Mouse (Mus musculus) hindbrain, embryonic 13.5 days (tissue): ENCODE data around the gene Ostc. TPM values are rescaled to one million over a fixed set of nuclear protein-coding genes. Genes with fewer than 3 reads are reported as not detected.

Source experiments
- ATAC-seq: fragments of 200-750 bp; cut with Nextera tagmentation; 2 replicates; pipeline ENCODE4 v1.8.0; 2017; ENCODE audit warnings: moderate TSS enrichment; ENCODE audit not compliant: low FRiP score
- H3K27ac ChIP-seq: fragments of 300-500 bp; sonication (generic); 2 replicates; pipeline ENCODE4 v1.5.1; 2015; ENCODE audit warnings: inconsistent platforms, mild to moderate bottlenecking, moderate library complexity
- H3K27me3 ChIP-seq: fragments of 300-500 bp; sonication (generic); 2 replicates; pipeline ENCODE4 v1.6.1; 2015; ENCODE audit warnings: mild to moderate bottlenecking, inconsistent platforms
- H3K36me3 ChIP-seq: fragments of 300-500 bp; sonication (generic); 2 replicates; pipeline ENCODE4 v1.6.1; 2015; ENCODE audit warnings: mild to moderate bottlenecking, inconsistent platforms
- H3K4me1 ChIP-seq: fragments of 300-500 bp; sonication (generic); replicated peaks from 2 replicates; pipeline ENCODE4 v1.6.1; 2015; ENCODE audit warnings: inconsistent platforms
- H3K4me2 ChIP-seq: fragments of 300-500 bp; sonication (generic); 2 replicates; pipeline ENCODE4 v1.6.1; 2015; ENCODE audit warnings: inconsistent platforms, mild to moderate bottlenecking, moderate library complexity
- H3K4me3 ChIP-seq: fragments of 300-500 bp; sonication (generic); 2 replicates; pipeline ENCODE4 v1.5.1; 2015; ENCODE audit warnings: mild to moderate bottlenecking, inconsistent platforms
- H3K9ac ChIP-seq: fragments of 300-500 bp; sonication (generic); 2 replicates; pipeline ENCODE4 v1.6.1; 2015; ENCODE audit warnings: mild to moderate bottlenecking, inconsistent platforms
- H3K9me3 ChIP-seq: fragments of 300-500 bp; sonication (generic); 2 replicates; pipeline ENCODE4 v1.6.1; 2016; ENCODE audit warnings: inconsistent platforms
- WGBS: fragments of 180-500 bp; shearing (Covaris S2); methylation state at CpG from one replicate; pipeline ENCODE4 v1.1.7; 2015; 5-methylcytosine and 5-hydroxymethylcytosine counted together
- polyA plus RNA-seq: library from polyadenylated mRNA; unstranded; fragments of >200 nt; fragmentation: Nextera tagmentation; extraction: Ambion mirVana; gene quantifications from 2 replicates; pipeline ENCODE4 v1.2.1, GENCODE M21; 2015

The Ostc gene
- polyA plus RNA-seq, 1 experiment from 2014 or later, result 242 TPM

DNA sequence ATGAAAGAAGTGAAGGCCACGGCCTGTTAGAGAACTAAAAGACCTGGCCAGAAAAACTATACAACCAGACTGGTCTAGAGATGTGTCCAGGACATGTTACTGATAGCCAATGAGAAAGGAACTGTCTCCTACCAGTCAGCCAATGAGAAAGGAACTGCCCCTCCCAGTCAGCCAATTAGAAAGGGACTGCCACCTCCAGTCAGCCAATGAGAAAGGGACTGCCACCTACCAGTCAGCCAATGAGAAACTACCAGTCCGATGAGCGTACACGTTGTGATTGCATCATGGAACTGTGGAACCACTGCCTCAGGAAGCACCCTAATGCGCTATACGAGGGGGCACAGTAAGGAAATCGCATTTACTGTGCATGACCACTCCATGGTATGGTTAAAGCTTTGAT is 14.5 kb downstream of the Ostc start:
- H3K9me3 ChIP-seq, result no peaks in the 10 kb centered on the region
- no peak overlapping the region for H3K9ac ChIP-seq
- H3K4me2 ChIP-seq, result no peak overlapping the region
- no peak overlapping the region for H3K27ac ChIP-seq
- H3K4me1 ChIP-seq, result peaks cover 9% of the 10 kb centered on the region
- ATAC-seq, result no peak
- WGBS, result 92% methylated on average over 7 of the region's 7 CpGs
- peaks cover 36% of the 10 kb centered on the region for H3K36me3 ChIP-seq
- H3K4me3 ChIP-seq, result no peak overlapping the region
- H3K27me3 ChIP-seq, result no peaks in the 10 kb centered on the region

DNA sequence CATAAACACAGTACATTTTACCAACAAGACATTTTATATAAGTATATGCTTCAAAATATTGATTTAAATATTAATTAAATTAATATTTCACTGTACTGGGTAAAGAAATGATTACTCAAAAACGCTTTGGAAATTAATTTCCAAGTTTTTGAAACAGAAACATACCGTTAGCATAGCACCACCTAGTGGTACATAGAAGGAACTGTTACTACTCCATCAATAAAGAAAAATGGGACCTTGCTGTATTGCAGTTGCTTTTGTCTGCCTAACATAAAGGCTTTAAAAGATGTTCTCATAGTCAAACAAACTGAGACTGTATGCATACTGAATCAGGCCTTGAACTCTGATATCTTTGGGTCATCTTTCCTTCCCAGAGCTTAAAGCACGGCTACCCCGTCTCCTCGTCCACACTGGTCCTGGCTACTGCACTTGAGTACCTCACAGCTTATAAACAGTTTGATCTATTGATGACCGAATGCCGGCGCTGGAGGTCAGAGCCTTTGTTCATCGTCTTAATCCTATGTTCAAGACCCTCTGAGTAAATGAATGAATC is 15.1 kb downstream of the Ostc start:
- Histone ChIP-seq H3K9me3 (no peaks in the 10 kb centered on the region), H3K4me3 (no peak overlapping the region), H3K27ac (no peak overlapping the region), H3K4me2 (no peak overlapping the region), H3K27me3 (no peaks in the 10 kb centered on the region), H3K4me1 (peaks cover 12% of the 10 kb centered on the region), H3K36me3 (peaks cover 30% of the 10 kb centered on the region), H3K9ac (no peak overlapping the region)
- no peak for ATAC-seq
- 70% methylated on average over 9 of the region's 9 CpGs for WGBS

DNA sequence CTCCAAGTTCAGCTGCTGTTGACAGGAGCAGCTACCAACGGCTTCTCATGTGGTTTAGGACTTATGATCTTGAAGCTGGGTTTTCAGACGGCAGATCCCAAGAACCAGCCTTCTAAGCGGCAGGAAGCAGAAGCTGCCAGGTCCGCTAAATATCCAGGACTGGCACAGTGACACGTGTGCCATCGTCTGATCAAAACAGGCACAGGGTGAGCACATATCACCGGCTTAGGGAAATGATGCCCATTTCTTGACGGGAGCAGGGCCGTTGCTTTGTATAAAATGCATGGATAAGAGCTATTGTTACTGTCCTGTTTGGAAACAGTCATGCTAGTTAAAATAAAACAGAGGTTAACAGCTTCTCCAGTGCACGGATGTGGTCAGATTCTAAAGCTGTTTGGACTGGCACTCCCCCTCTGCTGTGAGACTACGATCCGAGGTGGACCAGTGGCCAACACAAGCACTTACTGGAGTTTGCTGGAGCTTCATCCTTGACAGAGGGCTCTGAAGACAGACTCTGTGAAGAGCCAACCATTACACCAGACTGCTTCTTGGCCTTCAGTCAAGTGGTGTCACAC is 17.6 kb downstream of the Ostc start:
- Histone ChIP-seq H3K27ac (no peak overlapping the region), H3K4me2 (peak overlapping the region; percentile 53), H3K27me3 (no peaks in the 10 kb centered on the region), H3K4me3 (peak overlapping the region; percentile 28), H3K9me3 (no peaks in the 10 kb centered on the region), H3K9ac (peak overlapping the region; percentile 56), H3K36me3 (peaks cover 18% of the 10 kb centered on the region), H3K4me1 (peaks cover 12% of the 10 kb centered on the region)
- ATAC-seq, result no peak
- WGBS, result 37% methylated on average over 12 of the region's 12 CpGs

DNA sequence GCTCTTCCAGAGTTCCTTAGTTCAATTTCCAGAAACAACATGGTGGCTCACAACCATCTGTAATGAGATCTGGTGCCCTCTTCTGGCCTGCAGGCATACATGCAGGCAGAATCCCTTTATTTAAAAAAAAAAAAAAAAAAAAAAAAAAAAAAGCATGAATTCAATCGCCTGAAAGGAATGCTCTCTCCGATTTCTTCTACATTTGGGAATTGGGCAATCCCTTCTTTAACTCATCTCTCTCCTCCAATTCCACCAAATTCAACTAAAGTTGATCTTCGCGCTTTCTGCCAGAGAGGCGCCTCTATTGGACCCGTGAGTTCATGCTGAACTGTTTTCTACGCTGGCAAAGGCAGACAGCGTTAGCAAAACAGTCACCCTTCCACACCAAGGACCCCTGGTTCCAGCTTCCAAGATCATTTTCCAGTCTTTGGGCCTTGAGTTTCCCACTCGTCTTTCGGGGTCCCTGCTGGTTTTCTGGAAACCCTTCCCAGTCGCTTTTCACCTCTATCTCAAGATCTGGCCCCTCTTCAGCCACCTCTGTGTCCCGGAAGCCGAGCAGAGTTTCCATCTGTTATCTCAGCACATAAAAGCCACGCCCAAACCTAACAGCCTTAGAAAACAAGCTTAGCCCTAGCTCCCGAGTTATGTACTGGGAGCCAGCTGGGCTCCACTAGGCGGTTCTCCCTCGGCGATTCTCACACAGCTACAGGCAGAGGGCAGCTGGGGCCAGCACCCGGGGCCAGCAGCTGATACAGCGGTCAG is 18.2 kb downstream of the Ostc start:
- H3K4me3 ChIP-seq, result peak overlapping the region; percentile 28
- peak overlapping the region; percentile 53 for H3K4me2 ChIP-seq
- no peaks in the 10 kb centered on the region for H3K27me3 ChIP-seq
- WGBS, result 15% methylated on average over 20 of the region's 20 CpGs
- peaks cover 12% of the 10 kb centered on the region for H3K4me1 ChIP-seq
- H3K9me3 ChIP-seq, result no peaks in the 10 kb centered on the region
- peak overlapping the region; percentile 56 for H3K9ac ChIP-seq
- ATAC-seq, result peak; percentile 53; the same call in 1 of the 2 replicates
- H3K27ac ChIP-seq, result no peak overlapping the region
- H3K36me3 ChIP-seq, result peaks cover 13% of the 10 kb centered on the region

DNA sequence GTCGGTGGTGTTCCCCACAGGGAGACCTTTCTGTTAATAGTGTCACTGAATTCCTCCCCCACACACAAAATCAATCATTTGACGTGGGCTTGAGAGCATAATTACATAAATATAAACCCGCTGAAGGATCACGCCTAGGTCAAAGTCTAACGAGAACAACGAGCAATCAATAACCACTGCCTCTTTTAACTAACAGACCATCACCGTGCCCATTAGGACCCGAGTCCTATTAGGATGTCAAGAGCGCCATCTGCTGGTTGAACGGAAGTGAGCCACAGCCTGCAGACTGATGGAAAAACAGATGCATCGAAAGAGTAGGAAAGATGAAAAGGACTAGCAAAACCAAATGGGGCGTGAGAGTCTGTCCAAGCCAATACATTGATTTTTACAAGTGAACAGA is 19.6 kb downstream of the Ostc start:
- Histone ChIP-seq H3K27ac (no peak overlapping the region), H3K27me3 (no peaks in the 10 kb centered on the region), H3K4me3 (no peak overlapping the region), H3K9me3 (no peaks in the 10 kb centered on the region), H3K4me2 (peak overlapping the region; percentile 31), H3K4me1 (peaks cover 12% of the 10 kb centered on the region), H3K36me3 (peaks cover 2% of the 10 kb centered on the region), H3K9ac (no peak overlapping the region)
- ATAC-seq, result peak; percentile 76
- WGBS, result 20% methylated on average over 12 of the region's 12 CpGs

DNA sequence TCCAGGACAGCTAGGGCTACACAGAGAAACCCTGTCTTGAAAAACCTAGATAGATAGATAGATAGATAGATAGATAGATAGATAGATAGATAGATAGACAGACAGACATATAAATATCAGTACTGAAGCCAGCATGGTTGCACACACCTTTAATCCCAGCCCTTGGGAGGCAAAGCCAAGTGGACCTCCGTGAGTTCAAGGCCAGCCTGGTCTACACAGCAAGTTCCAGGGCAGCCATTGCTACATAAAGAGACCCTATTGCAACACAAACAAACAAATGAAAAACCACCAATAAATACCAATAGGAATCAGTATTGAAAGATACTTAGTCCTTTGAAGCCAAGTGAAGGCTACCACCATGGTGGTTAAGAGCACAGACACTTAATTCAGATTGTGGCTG is 22.2 kb downstream of the Ostc start:
- Histone ChIP-seq H3K27me3 (no peaks in the 10 kb centered on the region), H3K27ac (no peak overlapping the region), H3K9ac (no peak overlapping the region), H3K9me3 (no peaks in the 10 kb centered on the region), H3K4me2 (no peak overlapping the region), H3K4me3 (no peak overlapping the region), H3K4me1 (peaks cover 12% of the 10 kb centered on the region), H3K36me3 (no peaks in the 10 kb centered on the region)
- no peak for ATAC-seq
- WGBS, result 89% methylated on average over 1 of the region's 1 CpGs

DNA sequence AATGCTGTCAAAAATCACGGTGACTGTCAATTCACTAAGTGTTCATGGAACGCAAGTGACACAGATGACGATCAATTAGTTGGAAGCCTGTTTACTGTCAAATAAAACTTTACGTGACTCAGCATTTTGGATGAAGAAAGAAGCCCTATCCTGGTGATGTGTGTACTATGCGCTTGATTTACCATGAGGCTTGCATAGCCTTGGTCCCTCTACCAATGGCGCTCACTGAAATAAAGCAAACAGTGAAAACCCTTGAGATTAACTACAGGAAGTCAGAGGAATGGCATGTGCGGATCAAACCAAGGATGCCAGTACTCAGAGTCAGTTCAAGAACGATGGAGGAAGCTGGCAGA is 24.3 kb downstream of the Ostc start:
- Histone ChIP-seq H3K9me3 (no peaks in the 10 kb centered on the region), H3K4me1 (0 out of 2 replicates have a peak, but pooled peaks cover 3% of the 10 kb centered on the region), H3K27me3 (no peaks in the 10 kb centered on the region), H3K36me3 (no peaks in the 10 kb centered on the region), H3K4me2 (no peak overlapping the region), H3K27ac (no peak overlapping the region), H3K4me3 (no peak overlapping the region), H3K9ac (no peak overlapping the region)
- ATAC-seq, result no peak
- 91% methylated on average over 8 of the region's 8 CpGs for WGBS

DNA sequence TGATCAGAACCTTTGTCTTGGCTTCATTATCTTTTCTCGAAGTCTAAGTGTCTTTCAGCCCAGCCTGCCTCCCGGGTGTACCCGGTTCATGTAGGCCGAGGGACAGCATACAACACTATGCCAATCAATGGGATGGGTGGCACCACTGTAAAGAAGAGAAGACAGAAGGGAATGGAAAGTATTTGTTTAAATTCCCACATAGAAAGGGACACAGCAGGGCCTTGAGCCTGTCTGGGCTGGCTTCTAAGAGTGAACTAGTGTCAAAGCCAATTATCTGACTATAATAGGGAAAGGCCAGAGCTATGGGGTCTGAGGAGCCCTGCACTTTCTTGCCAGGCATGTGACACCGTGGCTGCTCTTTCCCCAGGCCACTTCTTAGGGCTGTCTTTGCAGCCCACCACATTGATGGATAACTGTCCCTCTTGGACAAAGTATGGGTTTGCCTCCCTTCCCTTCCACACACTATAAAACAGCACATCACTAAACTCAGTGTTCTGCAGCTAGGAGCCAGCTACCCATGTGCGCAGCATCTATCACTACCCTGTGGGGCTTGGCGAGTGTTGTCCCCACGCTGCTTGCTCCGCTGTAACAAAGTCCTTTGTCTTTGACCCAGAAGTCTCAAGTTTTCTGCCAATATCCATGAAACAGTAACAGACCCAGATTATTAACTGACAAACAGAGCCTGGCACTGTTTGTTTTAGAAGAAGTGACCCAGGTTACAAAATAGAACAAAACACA is 24.8 kb downstream of the Ostc start:
- Histone ChIP-seq H3K4me1 (0 out of 2 replicates have a peak, but pooled peaks cover 1% of the 10 kb centered on the region), H3K4me3 (no peak overlapping the region)
- ATAC-seq, result no peak

DNA sequence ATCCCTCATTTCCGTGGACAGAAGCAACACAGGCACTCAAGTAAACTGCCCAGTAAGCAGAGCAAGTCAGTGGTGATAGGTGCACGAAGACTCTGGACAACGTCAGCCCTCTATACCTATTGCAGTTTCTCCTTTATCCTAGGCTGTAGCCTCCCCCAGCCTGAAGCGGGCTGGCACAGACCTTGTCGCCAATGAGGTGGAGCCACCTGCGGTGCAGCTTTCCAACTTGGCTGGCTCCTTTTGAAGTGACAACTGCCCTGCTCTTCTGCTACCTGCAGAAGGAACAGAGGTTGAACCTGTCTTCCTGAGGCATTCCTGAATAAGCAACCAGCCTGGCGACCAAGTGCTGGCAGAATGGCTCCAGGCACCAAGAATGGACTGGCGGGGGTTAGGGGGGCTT is 25.4 kb downstream of the Ostc start:
- WGBS, result 79% methylated on average over 8 of the region's 8 CpGs
- Histone ChIP-seq H3K27me3 (no peaks in the 10 kb centered on the region), H3K4me1 (no peaks in the 10 kb centered on the region), H3K9ac (no peak overlapping the region), H3K4me3 (no peak overlapping the region), H3K36me3 (no peaks in the 10 kb centered on the region), H3K4me2 (no peak overlapping the region), H3K27ac (no peak overlapping the region), H3K9me3 (no peaks in the 10 kb centered on the region)
- ATAC-seq, result no peak

More for the DNA sequence above, 24.8 kb downstream of the Ostc start:
- no peaks in the 10 kb centered on the region for H3K27me3 ChIP-seq
- H3K27ac ChIP-seq, result no peak overlapping the region
- H3K9me3 ChIP-seq, result no peaks in the 10 kb centered on the region
- H3K36me3 ChIP-seq, result no peaks in the 10 kb centered on the region
- WGBS, result 80% methylated on average over 9 of the region's 9 CpGs
- no peak overlapping the region for H3K9ac ChIP-seq
- H3K4me2 ChIP-seq, result no peak overlapping the region

DNA sequence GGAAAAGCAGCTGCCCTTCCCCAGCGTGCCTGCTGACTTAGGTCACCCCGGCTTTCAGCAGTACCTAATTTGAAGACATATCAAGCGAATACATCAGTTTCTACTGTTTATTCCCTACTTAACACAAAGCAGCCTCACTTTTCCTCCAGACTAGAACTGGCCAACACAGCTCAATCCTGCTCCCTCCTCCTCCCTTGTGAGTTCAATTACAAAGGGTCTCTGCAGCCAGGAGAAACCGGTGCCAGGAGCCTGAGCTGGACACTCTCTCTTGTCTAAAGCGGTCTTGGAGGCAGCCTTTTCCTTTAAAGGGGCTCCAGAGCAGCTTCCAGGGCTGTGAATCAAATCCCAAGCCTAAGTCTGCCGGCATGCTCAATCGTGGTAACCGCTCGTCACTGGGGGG is 27.1 kb downstream of the Ostc start:
- Histone ChIP-seq H3K4me1 (no peaks in the 10 kb centered on the region), H3K9ac (no peak overlapping the region), H3K4me3 (no peak overlapping the region), H3K27me3 (no peaks in the 10 kb centered on the region), H3K4me2 (no peak overlapping the region), H3K27ac (no peak overlapping the region), H3K36me3 (no peaks in the 10 kb centered on the region), H3K9me3 (no peaks in the 10 kb centered on the region)
- WGBS, result 88% methylated on average over 9 of the region's 9 CpGs
- no peak for ATAC-seq

DNA sequence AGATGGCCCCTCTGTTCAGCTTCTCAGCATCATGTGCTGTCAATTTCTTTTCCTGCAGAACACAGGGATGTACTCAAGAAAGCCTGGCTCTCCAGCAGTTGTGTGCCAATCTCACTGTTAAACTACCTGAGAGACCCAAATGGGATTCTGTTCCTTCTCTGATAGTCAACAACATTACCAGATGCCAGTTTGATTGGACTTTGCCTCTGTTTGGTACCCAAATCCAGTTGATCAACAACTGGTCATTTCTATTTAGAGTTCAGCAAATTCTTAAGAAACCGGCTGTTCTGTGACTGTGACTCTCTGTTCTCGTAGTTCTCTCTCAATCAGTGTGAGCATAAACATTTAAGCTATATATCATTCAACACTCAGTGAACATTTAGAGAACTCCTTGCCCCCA is 28.0 kb downstream of the Ostc start:
- Histone ChIP-seq H3K4me1 (no peaks in the 10 kb centered on the region), H3K9ac (no peak overlapping the region), H3K27me3 (no peaks in the 10 kb centered on the region), H3K4me3 (no peak overlapping the region), H3K9me3 (no peaks in the 10 kb centered on the region), H3K4me2 (no peak overlapping the region), H3K27ac (no peak overlapping the region), H3K36me3 (no peaks in the 10 kb centered on the region)
- 90% methylated on average over 2 of the region's 2 CpGs for WGBS
- no peak for ATAC-seq

DNA sequence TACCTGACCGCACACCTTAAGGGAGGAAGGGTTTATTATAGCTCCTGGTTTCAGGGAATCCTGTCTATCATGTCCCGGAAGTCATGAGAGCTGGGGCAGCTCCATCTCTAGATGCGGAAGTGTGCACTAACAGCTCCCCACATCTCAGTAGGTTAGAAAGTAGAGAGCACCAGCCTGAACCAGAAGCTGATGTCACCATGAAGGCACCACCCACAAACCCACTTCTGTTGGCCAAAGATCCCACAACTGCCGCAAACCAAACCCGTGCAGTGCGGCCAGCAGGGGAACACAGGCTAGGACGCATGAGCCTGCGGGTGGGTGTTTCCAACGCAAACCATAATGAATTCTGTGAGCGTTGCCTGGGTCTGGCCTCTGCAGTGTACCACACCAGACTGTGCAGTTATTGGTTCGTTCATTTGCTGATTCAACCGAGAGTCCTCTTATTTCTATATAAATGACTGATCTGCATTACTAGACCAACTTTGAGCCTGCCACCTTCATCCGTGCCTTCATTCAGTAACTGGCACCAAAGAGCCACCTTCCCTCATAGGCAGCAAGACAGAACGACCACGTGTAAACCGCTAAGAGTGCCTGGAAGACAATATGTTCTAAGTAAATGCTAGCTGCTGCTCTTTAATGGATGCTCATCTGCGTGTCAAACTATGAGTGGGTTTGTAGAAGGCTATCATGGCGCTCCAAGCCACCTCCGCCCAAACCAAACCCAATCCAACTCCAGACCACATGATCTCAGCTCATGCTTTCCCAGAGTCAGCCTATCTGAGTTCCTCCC is 31.4 kb downstream of the Ostc start:
- no peaks in the 10 kb centered on the region for H3K9me3 ChIP-seq
- H3K4me1 ChIP-seq, result peaks cover 4% of the 10 kb centered on the region; the same call in 1 of the 2 replicates
- H3K27me3 ChIP-seq, result no peaks in the 10 kb centered on the region

More for the DNA sequence above, 31.4 kb downstream of the Ostc start:
- Histone ChIP-seq H3K27ac (no peak overlapping the region), H3K4me3 (no peak overlapping the region), H3K36me3 (no peaks in the 10 kb centered on the region), H3K9ac (no peak overlapping the region), H3K4me2 (no peak overlapping the region)
- WGBS, result 95% methylated on average over 19 of the region's 19 CpGs
- ATAC-seq, result no peak
